Mouse (Mus musculus) fat pad, adult 2 months (tissue): Measurements from ENCODE around the gene Olfr1055.
"Not testable (repeated sequence)": the region's sequence is repeated elsewhere in the genome, so short reads cannot be mapped to it uniquely, and the experiment has no call there.

Experiments used
- DNase-seq: peaks from one replicate; pipeline ENCODE4 v3.0.0-alpha.2; 2011; ENCODE audit warnings: low read depth, low spot score; ENCODE audit errors: extremely low read depth

Olfr1055 gene

DNA sequence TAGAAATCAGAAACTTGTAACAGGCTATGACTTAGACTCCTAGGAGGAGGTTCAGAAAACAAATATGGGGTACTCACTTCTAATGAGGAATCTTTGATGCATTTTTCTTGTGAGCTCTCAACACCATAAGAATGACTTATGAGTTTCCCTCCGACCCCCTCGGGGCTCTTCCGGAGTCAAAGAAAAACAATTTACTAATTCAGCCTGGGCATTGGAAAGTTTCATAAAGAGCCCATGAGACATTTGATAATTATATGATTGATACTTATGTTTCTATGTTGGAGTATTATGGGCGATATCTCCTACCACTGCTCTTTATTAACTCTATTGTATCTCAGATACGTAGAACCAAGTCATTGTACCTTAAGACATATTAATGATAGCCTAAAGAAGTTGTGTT is at the start of gene Olfr1055:
TSS of gene Olfr1055 (minus strand) at position 101 of the 400 bp plus-strand sequence.
- DNase-seq = no peak

GRCm38 (mm10) chr2:86395114-86395513 is 45.0 kb upstream of the Olfr1055 start:
- no peak for DNase-seq

- not testable (repeated sequence) for DNase-seq
Measured at GRCm38 (mm10) chr2:86388461-86388860, 38.4 kb upstream of the Olfr1055 start, which contains the start of gene Olfr1058. TSS of gene Olfr1058 (minus strand) at chr2:86388561.

DNA sequence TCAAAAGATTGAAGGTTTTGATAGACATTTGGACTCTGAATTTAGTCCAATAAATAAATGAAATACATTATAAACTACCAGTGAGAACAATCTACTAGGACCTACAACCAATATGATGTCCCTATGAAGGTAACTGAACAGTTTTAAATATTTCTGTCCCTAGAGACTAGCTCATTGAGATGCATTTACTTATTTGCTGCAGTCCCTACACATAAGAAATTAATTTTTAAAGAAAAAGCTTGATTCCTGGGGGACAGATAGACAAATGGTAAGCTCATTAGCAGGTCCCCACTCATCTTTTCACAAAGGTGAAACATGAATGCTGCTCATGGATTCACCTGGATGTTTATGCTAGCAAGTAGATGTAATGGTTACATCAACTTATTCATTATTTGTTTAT is 28.2 kb upstream of the Olfr1055 start, which contains the start of gene Olfr1057:
TSS of gene Olfr1057 (minus strand) at position 101 of the 400 bp plus-strand sequence.
- DNase-seq = no peak

GRCm38 (mm10) chr2:86366342-86366741 is 16.3 kb upstream of the Olfr1055 start:
- not testable (repeated sequence) for DNase-seq

GRCm38 (mm10) chr2:86362369-86362768 is 12.3 kb upstream of the Olfr1055 start, which contains the start of gene Olfr1056:
TSS of gene Olfr1056 (minus strand) at chr2:86362469.
- DNase-seq = no peak

DNA sequence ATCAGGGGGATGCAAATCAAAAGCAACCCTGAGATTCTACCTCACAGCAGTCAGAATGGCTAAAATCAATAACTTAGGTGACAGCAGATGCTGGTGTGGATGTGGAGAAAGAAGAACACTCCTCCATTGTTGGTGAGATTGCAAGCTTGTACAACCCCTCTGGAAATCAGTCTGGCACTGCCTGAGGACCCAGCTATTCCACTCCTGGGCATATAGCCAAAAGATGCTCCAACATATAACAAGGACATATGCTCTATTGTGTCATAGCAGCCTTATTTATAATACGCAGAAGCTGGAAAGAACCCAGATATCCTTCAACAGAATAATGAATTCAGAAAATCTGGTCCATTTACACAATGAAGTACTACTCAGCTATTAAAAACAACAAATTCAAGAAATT is 1.7 kb upstream of the Olfr1055 start:
- DNase-seq = not testable (repeated sequence)

DNA sequence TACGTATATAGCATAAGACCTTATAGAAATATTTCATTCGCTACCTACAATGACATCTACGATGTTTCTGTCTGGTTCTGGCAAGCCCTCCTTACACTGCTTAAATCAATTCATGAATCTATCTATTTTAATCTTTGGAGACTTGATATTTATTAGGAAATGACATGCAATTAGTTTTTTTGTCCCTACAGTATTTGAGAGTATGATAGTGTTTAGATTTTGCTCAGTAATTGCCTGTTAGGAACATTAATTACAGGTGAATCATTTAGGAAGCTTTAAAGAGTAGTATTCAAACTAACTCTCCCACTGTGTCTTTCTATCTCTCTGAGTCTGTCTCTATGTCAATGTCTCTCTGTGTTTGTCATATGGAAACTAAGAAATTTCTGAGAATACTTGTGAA is 14.8 kb downstream of the Olfr1055 start, which contains the start of gene Olfr1054:
TSS of gene Olfr1054 (minus strand) at position 101 of the 400 bp plus-strand sequence.
- DNase-seq = no peak

DNA sequence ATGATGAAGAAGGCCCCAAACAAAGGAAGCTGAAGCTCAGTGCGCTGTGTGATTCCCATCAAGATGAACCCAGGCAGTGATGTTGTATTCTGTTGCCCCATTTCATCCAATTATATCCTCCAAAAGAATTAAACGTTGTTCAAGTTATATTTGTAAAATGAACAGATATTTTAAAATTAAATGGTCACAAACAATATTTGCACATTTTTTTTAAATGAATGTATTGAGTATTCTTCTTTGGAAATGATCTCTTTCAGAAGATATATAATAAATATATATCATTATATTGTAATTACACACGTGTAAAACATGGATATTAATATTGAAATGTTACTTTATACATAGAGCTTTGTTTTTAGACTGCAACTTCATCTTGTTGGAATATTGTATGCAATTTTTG is 34.9 kb downstream of the Olfr1055 start, which contains the start of gene Olfr1053:
TSS of gene Olfr1053 (minus strand) at position 101 of the 400 bp plus-strand sequence.
- DNase-seq = no peak
